Mouse (Mus musculus) central nervous system, embryonic 14 days (tissue): ENCODE results near the gene Klhl12. TPM values are rescaled to one million over a fixed set of nuclear protein-coding genes. Genes with fewer than 3 reads are reported as not detected.

Experiments used
- polyA plus RNA-seq: library from polyadenylated mRNA; depleted of rRNA; stranded (reverse); fragments of >200 nt; gene quantifications from 2 replicates; pipeline ENCODE4 v1.2.3, GENCODE M21; 2012; rRNA removed

The Klhl12 gene
- 23.9 and 25.3 TPM in 2 replicates for polyA plus RNA-seq

DNA sequence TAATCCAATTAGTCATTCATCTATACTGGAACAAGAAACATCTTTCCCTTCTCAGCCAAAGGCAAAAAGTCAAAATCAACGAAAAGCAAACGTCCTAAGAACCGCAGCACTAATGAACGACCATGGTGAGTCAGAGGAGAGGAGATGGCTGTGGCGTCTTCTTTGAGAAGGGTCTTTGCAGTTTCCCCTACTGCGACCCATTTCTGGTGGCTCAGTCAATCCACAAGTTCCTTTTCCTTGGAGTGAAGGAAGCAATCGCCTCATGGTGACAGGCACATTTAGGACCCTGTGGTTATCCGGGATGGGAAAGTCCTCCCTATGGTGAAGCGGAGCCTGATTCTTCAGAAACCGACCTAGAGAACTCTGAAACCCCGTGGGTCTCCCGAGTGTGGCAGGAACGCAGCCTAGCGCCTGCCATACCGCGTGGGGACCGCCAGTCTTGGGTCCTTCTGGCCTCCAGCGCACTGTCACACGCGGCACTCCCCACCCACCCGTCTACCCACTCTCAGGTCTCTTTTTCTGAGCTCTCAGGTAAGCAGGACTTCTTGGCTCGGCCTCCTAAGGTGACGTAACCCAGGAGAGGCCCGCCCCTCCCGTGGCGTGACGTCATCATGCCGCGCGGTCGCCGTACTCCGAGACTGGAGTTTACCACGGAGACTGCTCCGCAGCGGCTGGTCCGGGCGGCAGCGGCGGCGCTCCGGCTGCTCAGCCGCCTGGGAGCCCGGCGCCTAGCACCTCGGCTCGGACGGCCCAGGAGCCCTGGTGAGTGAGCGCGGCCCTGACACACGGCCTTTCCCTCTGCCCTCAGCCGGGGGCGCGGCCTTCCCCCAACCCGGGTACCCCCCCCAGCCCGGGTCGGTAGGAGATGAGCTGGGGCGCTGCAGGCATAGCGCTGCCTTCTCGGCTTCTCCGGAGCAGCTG, at the start of gene Klhl12:
TSS of gene Klhl12 (plus strand) at position 628 of the 921 bp plus-strand sequence.

DNA sequence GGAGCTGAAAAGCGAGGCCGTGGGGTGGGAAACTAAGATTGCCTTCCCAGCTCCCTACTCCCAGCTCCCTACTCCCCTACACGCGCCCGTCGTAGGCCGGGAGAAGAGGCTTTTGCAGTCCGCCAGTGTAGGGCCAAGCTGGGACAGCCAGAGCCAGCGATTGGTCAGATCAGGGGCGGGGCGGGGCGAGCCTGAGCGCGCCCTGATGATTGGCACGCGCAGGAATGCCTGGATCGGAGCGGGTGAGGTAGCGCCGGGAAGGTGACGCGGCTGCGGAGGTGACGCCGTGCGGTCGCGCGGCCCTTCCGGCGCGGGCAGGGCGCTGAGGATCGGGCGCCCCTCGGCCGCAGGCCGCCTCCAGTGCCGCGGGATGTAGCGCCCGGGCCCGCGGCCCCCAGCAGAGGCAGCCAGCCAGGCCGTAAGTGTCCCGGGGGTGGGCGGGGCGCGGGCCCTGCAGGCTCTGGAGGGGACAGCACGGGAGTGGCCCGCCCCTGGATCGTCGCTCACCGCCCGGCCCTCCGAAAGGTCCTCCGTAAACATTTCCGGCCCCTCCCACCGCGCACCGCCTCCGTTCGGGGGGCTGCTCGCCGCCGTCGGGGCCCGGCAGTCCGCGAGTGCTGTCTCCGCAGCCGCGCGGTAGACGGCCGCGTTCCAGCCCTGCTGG, 40.0 kb upstream of the Klhl12 start, which contains the start of gene Adipor1:
TSS of gene Adipor1 (plus strand) at position 211 of the 664 bp plus-strand sequence.

DNA sequence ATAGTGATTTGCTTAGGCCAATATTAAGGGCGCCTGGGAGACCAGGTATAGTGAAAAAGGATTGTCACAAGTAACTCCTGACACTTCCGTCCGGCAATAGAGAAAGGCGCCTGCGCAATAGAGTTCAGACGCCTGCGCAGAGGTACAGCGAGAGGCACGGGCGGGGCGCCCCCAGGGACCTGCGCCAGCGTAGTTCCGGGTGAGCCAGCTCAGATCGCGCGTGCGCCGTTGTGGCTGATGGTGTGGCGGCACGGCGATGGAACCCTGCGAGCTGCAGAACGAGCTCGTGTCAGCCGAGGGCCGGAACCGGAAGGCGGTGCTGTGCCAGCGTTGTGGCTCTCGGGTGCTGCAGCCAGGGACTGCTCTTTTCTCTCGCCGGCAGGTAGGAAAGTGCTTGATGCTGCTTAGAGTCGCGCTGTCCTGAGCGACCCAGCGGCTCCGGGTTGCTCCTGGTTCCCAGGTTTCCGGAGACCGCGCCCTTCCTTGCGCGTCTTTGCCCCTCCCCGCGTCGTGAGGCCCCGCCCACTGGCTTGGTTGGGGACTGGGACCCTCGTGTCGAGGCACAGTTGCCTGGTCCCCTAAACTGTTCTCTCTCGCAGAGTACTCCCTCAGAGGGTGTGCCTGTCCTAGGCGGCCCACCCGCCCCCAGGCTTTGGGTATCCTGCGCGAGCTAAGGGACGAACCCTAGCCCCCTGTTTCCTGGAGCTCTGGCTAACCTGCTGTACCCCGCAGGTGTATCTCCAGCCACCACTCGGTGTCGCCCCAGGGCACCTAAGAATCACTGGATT, 39.3 kb downstream of the Klhl12 start, which contains the start of gene Rabif:
TSS of gene Rabif (plus strand) at position 221 of the 788 bp plus-strand sequence.

Other genes starting within 250 kb of the Klhl12 start
- gene Adora1, start 220.1 kb upstream of the Klhl12 start, polyA plus RNA-seq, result 9.8 and 11.2 TPM in 2 replicates
- gene Myog, start 165.5 kb upstream of the Klhl12 start, polyA plus RNA-seq, result 0.57 and 25.5 TPM in 2 replicates
- 22.9 and 30.5 TPM in 2 replicates for gene Ppfia4, start 122.6 kb upstream of the Klhl12 start, polyA plus RNA-seq
- gene Tmem183a, start 93.6 kb upstream of the Klhl12 start, polyA plus RNA-seq, result 112 and 121 TPM in 2 replicates
- 0.04 TPM in 1 of 2 replicates, not detected in the other for gene 4933406M09Rik, start 69.6 kb upstream of the Klhl12 start, polyA plus RNA-seq
- 13.4 and 19.2 TPM in 2 replicates for gene Cyb5r1, start 50.0 kb upstream of the Klhl12 start, polyA plus RNA-seq
- gene Adipor1, start 40.2 kb upstream of the Klhl12 start, polyA plus RNA-seq, result 54.3 and 59.4 TPM in 2 replicates
- 31.1 and 32.4 TPM in 2 replicates for gene Rabif, start 39.1 kb downstream of the Klhl12 start, polyA plus RNA-seq
- gene Mgat4e, start 94.2 kb downstream of the Klhl12 start, polyA plus RNA-seq, result 0.07 TPM in 1 of 2 replicates, not detected in the other
- gene Kdm5b, start 104.6 kb downstream of the Klhl12 start, polyA plus RNA-seq, result 47.4 and 52.7 TPM in 2 replicates
- 3.0 and 4.3 TPM in 2 replicates for gene Syt2, start 191.1 kb downstream of the Klhl12 start, polyA plus RNA-seq